In genomic region chr10:57557597-57557996, GRCm38 (mm10) we compare ENCODE assay signal across 25 mouse cellular contexts.
"Had no signal": no experiment of that assay in that cellular context is flagged by ENCODE, and none has a peak within 500 bp of the region (broad histone marks: within the 10 kb centered on the region; RNA-seq: fewer than 3 reads in every experiment).

No protein-coding gene starts in this region.

- DNase-seq: gastrocnemius, postnatal 14 days; gastrocnemius, postnatal 36 days; heart, adult 11 months; heart, adult 2 months; heart, postnatal 14 days; heart, postnatal 36 days; kidney, adult 11 months; kidney, adult 2 months; kidney, adult 9 months; kidney, postnatal 14 days; kidney, postnatal 36 days; layer of hippocampus, adult 9-11 months; layer of hippocampus, postnatal 36 days; left cerebral cortex, postnatal 4 days had no signal

- ATAC-seq: hindbrain, postnatal 0 days; intestine, embryonic 16.5 days had no signal

- H3K4me1 ChIP-seq: heart, embryonic 13.5 days; heart, embryonic 15.5 days; hindbrain, embryonic 13.5 days; hindbrain, embryonic 15.5 days; kidney, embryonic 15.5 days; limb, embryonic 13.5 days; limb, embryonic 15.5 days had no signal

- H3K9me3 ChIP-seq: heart, embryonic 13.5 days; heart, embryonic 15.5 days; hindbrain, embryonic 13.5 days; hindbrain, embryonic 15.5 days; kidney, embryonic 15.5 days; limb, embryonic 13.5 days; limb, embryonic 15.5 days had no signal

- H3K27me3 ChIP-seq: heart, embryonic 13.5 days; heart, embryonic 15.5 days; hindbrain, embryonic 13.5 days; hindbrain, embryonic 15.5 days; kidney, embryonic 15.5 days; limb, embryonic 13.5 days; limb, embryonic 15.5 days had no signal

- H3K9ac ChIP-seq: heart, embryonic 13.5 days; heart, embryonic 15.5 days; hindbrain, embryonic 13.5 days; hindbrain, embryonic 15.5 days; kidney, embryonic 15.5 days; limb, embryonic 13.5 days; limb, embryonic 15.5 days had no signal

- H3K27ac ChIP-seq: heart, adult 2 months; heart, embryonic 13.5 days; heart, embryonic 15.5 days; hindbrain, embryonic 13.5 days; hindbrain, embryonic 15.5 days; hindbrain, postnatal 0 days; kidney, embryonic 15.5 days; kidney, postnatal 0 days; limb, embryonic 13.5 days; limb, embryonic 15.5 days had no signal

- H3K36me3 ChIP-seq: heart, embryonic 13.5 days; heart, embryonic 15.5 days; hindbrain, embryonic 13.5 days; hindbrain, embryonic 15.5 days; kidney, embryonic 15.5 days; limb, embryonic 13.5 days; limb, embryonic 15.5 days had no signal

- H3K4me3 ChIP-seq: heart, adult 2 months; heart, embryonic 13.5 days; heart, embryonic 15.5 days; hindbrain, embryonic 13.5 days; hindbrain, embryonic 15.5 days; kidney, embryonic 15.5 days; limb, embryonic 13.5 days; limb, embryonic 15.5 days had no signal

- H3K4me2 ChIP-seq: heart, embryonic 11.5 days; heart, embryonic 13.5 days; heart, embryonic 15.5 days; hindbrain, embryonic 13.5 days; hindbrain, embryonic 15.5 days; kidney, embryonic 15.5 days; limb, embryonic 13.5 days; limb, embryonic 15.5 days had no signal
